In the genomic region with DNA sequence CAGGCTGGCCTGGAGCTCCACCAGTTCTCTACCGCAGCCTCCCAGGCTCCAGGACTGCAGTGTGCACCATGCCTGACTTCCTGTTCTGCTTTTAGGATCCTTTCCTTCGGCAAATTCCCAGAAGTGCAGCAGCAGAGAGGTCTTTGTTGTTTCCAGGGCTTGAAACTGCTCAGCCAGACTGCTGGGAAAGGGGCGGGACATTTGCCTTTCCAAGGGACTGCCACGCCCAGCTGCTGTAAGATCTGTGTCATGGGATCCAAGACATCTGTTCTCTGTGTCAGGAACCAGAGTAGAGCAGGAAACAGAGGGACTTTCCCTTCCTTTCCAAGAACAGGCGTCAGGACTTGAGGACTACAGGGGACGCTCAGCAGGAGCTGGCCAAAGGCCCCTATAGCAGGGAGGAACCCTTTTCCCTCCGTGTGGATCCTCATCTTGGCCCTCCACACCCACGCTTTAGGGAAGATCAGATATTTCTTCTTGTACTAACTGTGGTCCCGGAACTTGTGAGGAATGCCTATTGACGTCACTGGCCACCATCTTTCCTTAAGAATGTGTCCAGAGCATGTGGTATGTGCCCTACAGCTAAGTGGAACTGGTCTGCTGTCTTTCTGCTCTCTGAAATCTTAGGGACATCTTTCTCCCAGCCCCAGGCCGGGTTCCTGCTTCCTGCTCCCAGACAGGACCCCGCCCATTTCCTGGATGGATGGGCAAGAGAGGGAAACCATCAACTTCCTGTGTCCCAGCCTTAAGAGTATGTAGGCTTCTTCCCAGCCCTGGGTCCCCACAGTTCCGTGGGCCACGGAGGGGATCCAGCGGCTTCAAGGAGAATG, we compare ENCODE assay signal across 8 mouse cellular contexts. TPM values are rescaled to one million over a fixed set of nuclear protein-coding genes. Genes with fewer than 3 reads are reported as not detected.
DNase-seq lines count a peak whose midpoint lies in the region; ATAC-seq and TF ChIP-seq lines count a peak whose summit lies in the region.

No protein-coding gene starts in this region.

- TF ChIP-seq RAD21 in CH12.LX (IDR thresholded peaks at IDR 0.05; ENCODE audit: low read depth, low read length) = no peak

- peaks cover 11% of the 10 kb centered on the region for H3K9me3 ChIP-seq in CH12.LX (replicated peaks; ENCODE audit: low read length)
- H3K9me3 ChIP-seq in forebrain, postnatal 0 days (ENCODE audit: low read length) = no peaks in the 10 kb centered on the region
- H3K9me3 ChIP-seq in hindbrain, embryonic 11.5 days (ENCODE audit: control insufficient read depth, low read length) = no peaks in the 10 kb centered on the region
- H3K9me3 ChIP-seq in limb, embryonic 14.5 days (ENCODE audit: control insufficient read depth, low read length) = no peaks in the 10 kb centered on the region
- no peaks in the 10 kb centered on the region for H3K9me3 ChIP-seq in midbrain, embryonic 15.5 days

- in situ Hi-C loops in CH12.LX (cut with MboI; ENCODE audit: low pct_ligation_motif_present, low pct_unique_long_range_greater_than_20kb, low sequenced_read_pairs) = no loop called here

- H3K79me2 ChIP-seq in CH12.LX (replicated peaks; ENCODE audit: control insufficient read depth, extremely low read depth, insufficient read depth, poor library complexity, severe bottlenecking) = no peaks in the 10 kb centered on the region

- WGBS in forebrain, postnatal 0 days = 40% methylated on average over 15 of the region's 15 CpGs
- 38% methylated on average over 15 of the region's 15 CpGs for WGBS in hindbrain, embryonic 11.5 days
- 24% methylated on average over 15 of the region's 15 CpGs for WGBS in limb, embryonic 14.5 days
- 42% methylated on average over 15 of the region's 15 CpGs for WGBS in midbrain, embryonic 15.5 days

- no peak overlapping the region; the same call in 1 of the 2 replicates for H3K9ac ChIP-seq in CH12.LX (ENCODE audit: insufficient read depth, low read depth)
- H3K9ac ChIP-seq in forebrain, postnatal 0 days = no peak overlapping the region
- H3K9ac ChIP-seq in hindbrain, embryonic 11.5 days (ENCODE audit: low read depth, low read length) = no peak overlapping the region
- no peak overlapping the region for H3K9ac ChIP-seq in limb, embryonic 14.5 days (ENCODE audit: low read depth, low read length, severe bottlenecking)
- H3K9ac ChIP-seq in midbrain, embryonic 15.5 days = no peak overlapping the region

- H3K4me2 ChIP-seq in CH12.LX (ENCODE audit: insufficient read depth, low read depth, poor library complexity, severe bottlenecking) = no peak overlapping the region
- H3K4me2 ChIP-seq in forebrain, postnatal 0 days (ENCODE audit: low read depth) = no peak overlapping the region
- H3K4me2 ChIP-seq in hindbrain, embryonic 11.5 days (replicated peaks; ENCODE audit: low read depth, low read length) = 0 out of 2 replicates have a peak overlapping the region, but pooled peaks have one; percentile 1
- peak overlapping the region; percentile 20; the same call in 1 of the 2 replicates for H3K4me2 ChIP-seq in limb, embryonic 14.5 days (replicated peaks; ENCODE audit: low read depth, low read length, severe bottlenecking)
- H3K4me2 ChIP-seq in midbrain, embryonic 15.5 days = no peak overlapping the region

- H3K27me3 ChIP-seq in CH12.LX (replicated peaks) = no peaks in the 10 kb centered on the region
- no peaks in the 10 kb centered on the region for H3K27me3 ChIP-seq in forebrain, postnatal 0 days (ENCODE audit: insufficient read depth, low read length)
- no peaks in the 10 kb centered on the region for H3K27me3 ChIP-seq in hindbrain, embryonic 11.5 days (ENCODE audit: control insufficient read depth, insufficient read depth, low read length)
- H3K27me3 ChIP-seq in limb, embryonic 14.5 days (ENCODE audit: control insufficient read depth, insufficient read depth, low read length) = no peaks in the 10 kb centered on the region
- H3K27me3 ChIP-seq in midbrain, embryonic 15.5 days (replicated peaks) = no peaks in the 10 kb centered on the region

- peak; percentile 83 for ATAC-seq in forebrain, postnatal 0 days
- ATAC-seq in hindbrain, embryonic 11.5 days (ENCODE audit: low FRiP score) = peak; percentile 88
- peak; percentile 92 for ATAC-seq in limb, embryonic 14.5 days (ENCODE audit: low FRiP score, low read depth)
- ATAC-seq in midbrain, embryonic 15.5 days (replicated peaks) = peak; percentile 62; the same call in 1 of the 2 replicates

- H3K36me3 ChIP-seq in CH12.LX (replicated peaks in 1 of 2; ENCODE audit: control insufficient read depth in 1 of 2, insufficient read depth in 1 of 2, low read length in 1 of 2) = no peaks in the 10 kb centered on the region
- no peaks in the 10 kb centered on the region for H3K36me3 ChIP-seq in forebrain, postnatal 0 days (ENCODE audit: insufficient read depth)
- H3K36me3 ChIP-seq in hindbrain, embryonic 11.5 days (ENCODE audit: control insufficient read depth, insufficient read depth, low read length) = no peaks in the 10 kb centered on the region
- H3K36me3 ChIP-seq in limb, embryonic 14.5 days (ENCODE audit: control insufficient read depth, insufficient read depth, low read length) = no peaks in the 10 kb centered on the region
- no peaks in the 10 kb centered on the region for H3K36me3 ChIP-seq in midbrain, embryonic 15.5 days (replicated peaks)

- peaks cover 35 to 76% of the 10 kb centered on the region in 2 experiments for H3K4me1 ChIP-seq in CH12.LX (ENCODE audit: control insufficient read depth in 1 of 2, insufficient read depth in 2 of 2)
- H3K4me1 ChIP-seq in forebrain, postnatal 0 days (ENCODE audit: insufficient read depth) = no peaks in the 10 kb centered on the region
- H3K4me1 ChIP-seq in hindbrain, embryonic 11.5 days (replicated peaks; ENCODE audit: control insufficient read depth, insufficient read depth, low read length) = no peaks in the 10 kb centered on the region; the same call in 1 of the 2 replicates
- peaks cover 32% of the 10 kb centered on the region for H3K4me1 ChIP-seq in limb, embryonic 14.5 days (ENCODE audit: control insufficient read depth, insufficient read depth, low read length)
- 0 out of 2 replicates have a peak, but pooled peaks cover 5% of the 10 kb centered on the region for H3K4me1 ChIP-seq in midbrain, embryonic 15.5 days

- H3K4me3 ChIP-seq in CH12.LX (replicated peaks in 1 of 3; ENCODE audit: low read depth in 2 of 3, low read length in 2 of 3, poor library complexity in 1 of 3) = peak overlapping the region in 1 of 3 experiments; percentile 5
- H3K4me3 ChIP-seq in forebrain, postnatal 0 days (ENCODE audit: low read depth, low read length) = no peak overlapping the region
- H3K4me3 ChIP-seq in hindbrain, embryonic 11.5 days (ENCODE audit: low read depth, low read length) = no peak overlapping the region
- no peak overlapping the region for H3K4me3 ChIP-seq in limb, embryonic 14.5 days (replicated peaks; ENCODE audit: low read length)
- H3K4me3 ChIP-seq in midbrain, embryonic 15.5 days = no peak overlapping the region

- TF ChIP-seq EP300 in CH12.LX (IDR thresholded peaks at IDR 0.05; ENCODE audit: low read length) = peak; percentile 67

- DNase-seq in CH12.LX (ENCODE audit: extremely low read depth) = peak; percentile 70
- DNase-seq in adrenal gland, postnatal 10 days = peak; percentile 79
- peak; percentile 35 for DNase-seq in forebrain, postnatal 0 days
- DNase-seq in hindbrain, embryonic 11.5 days (ENCODE audit: low spot score) = peak; percentile 82
- peak; percentile 92 for DNase-seq in limb, embryonic 14.5 days (ENCODE audit: low spot score)
- peak; percentile 61 to 84 for DNase-seq in urinary bladder, postnatal 36 days (ENCODE audit: low spot score in 2 of 2)
- DNase-seq in thymus, postnatal 14 days = no peak

- no peak for TF ChIP-seq CTCF in CH12.LX (conservative IDR thresholded peaks at IDR 0.05 in 1 of 2, IDR thresholded peaks at IDR 0.05 in 1 of 2; ENCODE audit: low read depth in 2 of 2, low read length in 2 of 2)
- no peak for TF ChIP-seq CTCF in forebrain, postnatal 0 days (IDR thresholded peaks at IDR 0.05; ENCODE audit: low read depth)

- H3K27ac ChIP-seq in CH12.LX (ENCODE audit: insufficient read depth, low read depth) = no peak overlapping the region
- H3K27ac ChIP-seq in forebrain, postnatal 0 days (ENCODE audit: low read depth, low read length) = peak overlapping the region; percentile 64
- H3K27ac ChIP-seq in hindbrain, embryonic 11.5 days (ENCODE audit: low read depth, low read length) = peak overlapping the region; percentile 81
- H3K27ac ChIP-seq in limb, embryonic 14.5 days (replicated peaks; ENCODE audit: low read depth, low read length) = peak overlapping the region; percentile 92
- H3K27ac ChIP-seq in midbrain, embryonic 15.5 days = peak overlapping the region; percentile 28

- TF ChIP-seq POLR2A in CH12.LX (IDR thresholded peaks at IDR 0.05; ENCODE audit: low read depth, low read length) = no peak
- 0 out of 2 replicates have a peak, but pooled peaks have one; percentile 22 for TF ChIP-seq POLR2A in limb, embryonic 14.5 days (IDR thresholded peaks at IDR 0.05; ENCODE audit: borderline replicate concordance, extremely low read depth, insufficient read depth, insufficient read length)

- dilution Hi-C loops in CH12.LX (cut with MboI; ENCODE audit: extremely low pct_ligation_motif_present, extremely low pct_unique_long_range_greater_than_20kb, low sequenced_read_pairs) = no loop called here

RNA-seq across cellular contexts. Expression of a gene that starts 52.4 kb away (rescaled TPM):
- total RNA-seq in CH12.LX (2012; rRNA removed) (34.0 and 38.8 TPM in 2 replicates), CH12.LX (2014; rRNA removed) (53.1 and 54.7 TPM in 2 replicates)
- 93.8 and 104 TPM in 2 replicates for polyA plus RNA-seq in CH12.LX (2012; ENCODE audit: insufficient read length, low read depth)
- 10 to 100 TPM; 23.2 to 27.3 TPM for total RNA-seq in adrenal gland, postnatal 10 days (2021)
- 324 and 367 TPM in 2 replicates for total RNA-seq in forebrain, postnatal 0 days (2014; rRNA removed)
- 179 and 198 TPM in 2 replicates for polyA plus RNA-seq in forebrain, postnatal 0 days (2015; fragmentation: Nextera tagmentation; extraction: Ambion mirVana)
- 96.5 and 113 TPM in 2 replicates for polyA plus RNA-seq in hindbrain, embryonic 11.5 days (2014; fragmentation: Nextera tagmentation; extraction: Ambion mirVana)
- 59.0 and 59.7 TPM in 2 replicates for polyA plus RNA-seq in limb, embryonic 14.5 days (2012; rRNA removed)
- polyA plus RNA-seq in limb, embryonic 14.5 days (2014; fragmentation: Nextera tagmentation; extraction: Ambion mirVana) = 45.2 and 46.9 TPM in 2 replicates
- 135 TPM in 2 replicates for polyA plus RNA-seq in midbrain, embryonic 15.5 days (2015; fragmentation: Nextera tagmentation; extraction: Ambion mirVana)

RNA-seq across cellular contexts. Expression of a gene that starts 57.6 kb away (rescaled TPM):
- total RNA-seq in CH12.LX (2012; rRNA removed) = 91.2 and 97.5 TPM in 2 replicates
- total RNA-seq in CH12.LX (2014; rRNA removed) = 151 and 154 TPM in 2 replicates
- polyA plus RNA-seq in CH12.LX (2012; ENCODE audit: insufficient read length, low read depth) = 161 and 178 TPM in 2 replicates
- 10 to 100 TPM; 47.5 to 51.3 TPM for total RNA-seq in adrenal gland, postnatal 10 days (2021)
- total RNA-seq in forebrain, postnatal 0 days (2014; rRNA removed) = 11.4 and 16.9 TPM in 2 replicates
- polyA plus RNA-seq in forebrain, postnatal 0 days (2015; fragmentation: Nextera tagmentation; extraction: Ambion mirVana) = 20.7 and 24.0 TPM in 2 replicates
- 71.4 and 71.6 TPM in 2 replicates for polyA plus RNA-seq in hindbrain, embryonic 11.5 days (2014; fragmentation: Nextera tagmentation; extraction: Ambion mirVana)
- polyA plus RNA-seq in limb, embryonic 14.5 days (2012; rRNA removed) = 79.8 and 105 TPM in 2 replicates
- polyA plus RNA-seq in limb, embryonic 14.5 days (2014; fragmentation: Nextera tagmentation; extraction: Ambion mirVana) = 103 and 109 TPM in 2 replicates
- polyA plus RNA-seq in midbrain, embryonic 15.5 days (2015; fragmentation: Nextera tagmentation; extraction: Ambion mirVana) = 28.0 and 28.8 TPM in 2 replicates

Comparison
In these comparisons a context has a peak if more than half of its experiments do, and no peak if none do; other contexts are left out.
1. H3K4me2 ChIP-seq: peak in hindbrain, embryonic 11.5 days (single experiment) and limb, embryonic 14.5 days (single experiment); none in CH12.LX (single experiment), forebrain, postnatal 0 days (single experiment) and midbrain, embryonic 15.5 days (single experiment).
2. Peak in every context shown above with its lines, with median percentiles within 50 percentile points of each other: ATAC-seq.